Mouse (Mus musculus) liver, postnatal 0 days (tissue): Measurements from ENCODE around the gene Fras1.

ENCODE experiments used
- CTCF ChIP-seq: sonication (generic); IDR thresholded peaks from 2 replicates; pipeline ENCODE4 v1.5.1; 2016; ENCODE audit warnings: antibody characterized with exemption, low read depth
- EP300 ChIP-seq: IDR thresholded peaks from 2 replicates; pipeline ENCODE4 v1.6.1; 2016; ENCODE audit warnings: antibody characterized with exemption, low read depth, mild to moderate bottlenecking

DNA sequence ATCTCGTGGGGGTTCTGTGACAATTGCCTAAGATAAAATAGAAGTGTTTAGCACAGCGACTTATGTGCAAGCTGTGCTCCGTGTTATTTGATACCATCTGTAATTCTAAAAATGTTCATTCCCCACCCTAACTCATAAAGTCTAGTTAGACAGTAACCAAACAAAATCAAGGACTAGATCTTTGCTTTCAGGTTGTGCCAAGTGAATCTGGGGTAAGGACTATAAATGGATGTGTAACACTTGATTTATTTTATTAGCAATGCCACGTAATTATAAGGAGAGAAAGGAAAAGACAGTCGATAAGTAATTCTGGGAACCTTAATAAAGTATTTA, 42.1 kb upstream of the Fras1 start:
- TF ChIP-seq CTCF: no peak
- TF ChIP-seq EP300: no peak
